Comparison of ENCODE assay signal across 8 mouse cellular contexts in genomic region chr5:135369787-135370654, GRCm38 (mm10). TPM values are rescaled to one million over a fixed set of nuclear protein-coding genes. Genes with fewer than 3 reads are reported as not detected.
DNase-seq lines count a peak whose midpoint lies in the region; ATAC-seq lines count a peak whose summit lies in the region.

Gene Nsun5, plus strand, starts transcription at chr5:135369953.

- WGBS in heart, embryonic 14.5 days: under 1% methylated on average over 64 of the region's 64 CpGs
- WGBS in liver, embryonic 13.5 days (ENCODE audit: insufficient replicate concordance): under 1% methylated on average over 64 of the region's 64 CpGs
- under 1% methylated on average over 64 of the region's 64 CpGs for WGBS in stomach, embryonic 16.5 days

- H3K27ac ChIP-seq in brown adipose tissue, adult 24 weeks (replicated peaks; ENCODE audit: low read depth, low read length): peak within 1 kb of the TSS; percentile 90
- peak within 1 kb of the TSS; percentile 78 to 81 for H3K27ac ChIP-seq in heart, embryonic 14.5 days (replicated peaks in 1 of 2; ENCODE audit: control insufficient read depth in 1 of 2, insufficient read depth in 1 of 2, low read depth in 2 of 2, low read length in 2 of 2)
- H3K27ac ChIP-seq in liver, embryonic 13.5 days: peak within 1 kb of the TSS; percentile 72
- H3K27ac ChIP-seq in stomach, embryonic 16.5 days (ENCODE audit: low read length): peak within 1 kb of the TSS; percentile 74

- no peaks in the 10 kb centered on the region for H3K9me3 ChIP-seq in heart, embryonic 14.5 days (ENCODE audit: control insufficient read depth, low read length)
- H3K9me3 ChIP-seq in liver, embryonic 13.5 days (replicated peaks): no peaks in the 10 kb centered on the region
- H3K9me3 ChIP-seq in stomach, embryonic 16.5 days (replicated peaks; ENCODE audit: control insufficient read depth, low read length): no peaks in the 10 kb centered on the region

- peak; percentile 97 for DNase-seq in CD4-positive, CD25-positive, alpha-beta regulatory T cell, adult 2 months (ENCODE audit: low read depth, low spot score)
- DNase-seq in fibroblast of lung, adult 2 months (ENCODE audit: low read depth): peak; percentile 79
- peak; percentile 96 for DNase-seq in kidney, postnatal 14 days
- DNase-seq in liver, embryonic 13.5 days: peak; percentile 89
- peak; percentile 97 for DNase-seq in neural tube, embryonic 10.5 days (ENCODE audit: extremely low spot score, low spot score)

- peak within 1 kb of the TSS; percentile 83 for H3K9ac ChIP-seq in heart, embryonic 14.5 days (ENCODE audit: low read length)
- peak within 1 kb of the TSS; percentile 81 for H3K9ac ChIP-seq in liver, embryonic 13.5 days
- H3K9ac ChIP-seq in stomach, embryonic 16.5 days (ENCODE audit: low read length): peak within 1 kb of the TSS; percentile 93

- H3K27me3 ChIP-seq in heart, embryonic 14.5 days (ENCODE audit: control insufficient read depth, insufficient read depth, low read length): no peaks in the 10 kb centered on the region
- H3K27me3 ChIP-seq in liver, embryonic 13.5 days: no peaks in the 10 kb centered on the region
- H3K27me3 ChIP-seq in stomach, embryonic 16.5 days (ENCODE audit: control insufficient read depth, insufficient read depth, low read length): no peaks in the 10 kb centered on the region

- peak within 1 kb of the TSS; percentile 63 for H3K4me3 ChIP-seq in brown adipose tissue, adult 24 weeks (ENCODE audit: insufficient read depth, low read depth, low read length)
- H3K4me3 ChIP-seq in heart, embryonic 14.5 days (ENCODE audit: control insufficient read depth in 1 of 2, insufficient read depth in 1 of 2, low read depth in 1 of 2, low read length in 2 of 2): peak within 1 kb of the TSS; percentile 83 to 85
- H3K4me3 ChIP-seq in liver, embryonic 13.5 days (replicated peaks): peak within 1 kb of the TSS; percentile 81
- H3K4me3 ChIP-seq in stomach, embryonic 16.5 days (replicated peaks; ENCODE audit: low read length): peak within 1 kb of the TSS; percentile 100

- H3K4me1 ChIP-seq in brown adipose tissue, adult 24 weeks (ENCODE audit: control insufficient read depth, insufficient read depth, insufficient read length, low read length): no peaks in the 10 kb centered on the region
- H3K4me1 ChIP-seq in heart, embryonic 14.5 days (ENCODE audit: control insufficient read depth in 2 of 2, insufficient read depth in 2 of 2, low read length in 2 of 2): peaks cover 3 to 10% of the 10 kb centered on the region in 2 experiments; a peak in 3 of 4 replicates
- H3K4me1 ChIP-seq in liver, embryonic 13.5 days (replicated peaks): peaks cover 21% of the 10 kb centered on the region
- H3K4me1 ChIP-seq in stomach, embryonic 16.5 days (ENCODE audit: control insufficient read depth, insufficient read depth, low read length): peaks cover 7% of the 10 kb centered on the region; the same call in 1 of the 2 replicates

- peak within 1 kb of the TSS; percentile 88 for H3K4me2 ChIP-seq in heart, embryonic 14.5 days (ENCODE audit: low read length)
- H3K4me2 ChIP-seq in liver, embryonic 13.5 days: peak within 1 kb of the TSS; percentile 89
- peak within 1 kb of the TSS; percentile 81 for H3K4me2 ChIP-seq in stomach, embryonic 16.5 days (ENCODE audit: low read depth, low read length)

- ATAC-seq in heart, embryonic 14.5 days (ENCODE audit: insufficient number of reproducible peaks, insufficient read depth, low FRiP score, low read depth): peak; percentile 68; the same call in 1 of the 2 replicates
- ATAC-seq in liver, embryonic 13.5 days (ENCODE audit: low read depth): peak; percentile 76
- ATAC-seq in stomach, embryonic 16.5 days (ENCODE audit: insufficient read depth, low FRiP score): peak; percentile 80

- H3K36me3 ChIP-seq in heart, embryonic 14.5 days (ENCODE audit: control insufficient read depth, insufficient read depth, low read length): peaks cover 38% of the 10 kb centered on the region
- H3K36me3 ChIP-seq in liver, embryonic 13.5 days: peaks cover 37% of the 10 kb centered on the region
- H3K36me3 ChIP-seq in stomach, embryonic 16.5 days (ENCODE audit: control insufficient read depth, insufficient read depth, low read length): peaks cover 11% of the 10 kb centered on the region

RNA-seq across cellular contexts. Expression of gene Nsun5, which starts in this region (rescaled TPM):
- 7.3 and 12.6 TPM in 2 replicates for polyA plus RNA-seq in brown adipose tissue, adult 24 weeks (2012; ENCODE audit: insufficient read depth, insufficient read length, missing spikeins)
- 15.8 and 16.1 TPM in 2 replicates for polyA plus RNA-seq in heart, embryonic 14.5 days (2014; fragmentation: Nextera tagmentation; extraction: Ambion mirVana)
- polyA plus RNA-seq in liver, embryonic 13.5 days (2015; fragmentation: Nextera tagmentation; extraction: Ambion mirVana): 24.9 and 25.3 TPM in 2 replicates
- 31.5 and 34.6 TPM in 2 replicates for polyA plus RNA-seq in stomach, embryonic 16.5 days (2015; fragmentation: Nextera tagmentation; extraction: Ambion mirVana)

Comparison
In these comparisons a context has a peak if more than half of its experiments do, and no peak if none do; other contexts are left out.
1. Peak in every context shown above with its lines: DNase-seq, ATAC-seq, H3K4me3 ChIP-seq and H3K27ac ChIP-seq.